Mouse (Mus musculus): ENCODE measurements around the gene Fh1.

GRCm38 (mm10) chr1:175671626-175672025 lies 46.2 kb upstream of the Fh1 start:
- TF ChIP-seq USF1 (IDR thresholded peaks at IDR 0.05; ENCODE audit: low read depth) (no peak), MYOD1 (IDR thresholded peaks at IDR 0.05; ENCODE audit: control insufficient read depth in 1 of 3, insufficient read length in 2 of 3, low read depth in 2 of 3) (no peak), MAX (IDR thresholded peaks at IDR 0.05; ENCODE audit: low read depth) (no peak), MYOG (IDR thresholded peaks at IDR 0.05; ENCODE audit: control insufficient read depth in 1 of 3, insufficient read depth in 1 of 3, insufficient read length in 2 of 3, low read depth in 2 of 3) (no peak), TCF12 (IDR thresholded peaks at IDR 0.05; ENCODE audit: insufficient read depth, poor library complexity, severe bottlenecking) (no peak), POLR2A (IDR thresholded peaks at IDR 0.05; ENCODE audit: insufficient read length, low read depth) (no peak), SRF (IDR thresholded peaks at IDR 0.05; ENCODE audit: control insufficient read depth, insufficient read length, low read depth) (no peak), REST (IDR thresholded peaks at IDR 0.05; ENCODE audit: insufficient read depth, insufficient read length) (no peak), E2F4 (IDR thresholded peaks at IDR 0.05; ENCODE audit: insufficient read depth) (no peak), TCF3 (IDR thresholded peaks at IDR 0.05; ENCODE audit: insufficient read length, low read depth) (no peak), CEBPB (IDR thresholded peaks at IDR 0.05; ENCODE audit: insufficient read depth, poor library complexity, severe bottlenecking) (no peak), POLR2AphosphoS2 (IDR thresholded peaks at IDR 0.05; ENCODE audit: insufficient read length, low read depth) (no peak)
